Mouse (Mus musculus): ENCODE measurements around the gene Cdc14a. TPM values are rescaled to one million over a fixed set of nuclear protein-coding genes. Genes with fewer than 3 reads are reported as not detected.

Cdc14a gene
- total and polyA plus RNA-seq, 3 experiments: 2.6 to 5.9 TPM; not detected in 1

GRCm38 (mm10) chr3:116310033-116310432 is 113.8 kb downstream of the Cdc14a start:
- Histone ChIP-seq H3K4me3 (ENCODE audit: control insufficient read depth in 1 of 2, insufficient read depth in 1 of 2, low read depth in 2 of 2, low read length in 2 of 2) (no peak overlapping the region), H3K27ac (ENCODE audit: control insufficient read depth, low read depth, low read length) (no peak overlapping the region), H3K79me2 (ENCODE audit: control insufficient read depth, insufficient read depth, low read length, poor library complexity) (no peaks in the 10 kb centered on the region), H3K9me3 (replicated peaks; ENCODE audit: insufficient read depth, low read length) (no peaks in the 10 kb centered on the region), H3K9ac (ENCODE audit: control insufficient read depth, low read depth, low read length, poor library complexity, severe bottlenecking) (no peak overlapping the region), H3K36me3 (ENCODE audit: control insufficient read depth in 1 of 2, insufficient read depth in 2 of 2, low read length in 2 of 2) (no peaks in the 10 kb centered on the region), H3K4me1 (ENCODE audit: control insufficient read depth in 1 of 2, insufficient read depth in 2 of 2, low read length in 2 of 2) (no peaks in the 10 kb centered on the region; a peak in 1 of 4 replicates), H3K27me3 (ENCODE audit: control insufficient read depth in 1 of 2, insufficient read depth in 2 of 2, low read length in 2 of 2) (no peaks in the 10 kb centered on the region)
- TF ChIP-seq JUND (IDR thresholded peaks at IDR 0.05; ENCODE audit: low read depth, low read length): no peak
- no peak for TF ChIP-seq KAT2A (conservative IDR thresholded peaks at IDR 0.05; ENCODE audit: low read depth, low read length)
- TF ChIP-seq BHLHE40 (IDR thresholded peaks at IDR 0.05; ENCODE audit: borderline replicate concordance, low read depth, low read length): no peak
- TF ChIP-seq HCFC1 (IDR thresholded peaks at IDR 0.05; ENCODE audit: low read depth, low read length): no peak
- no peak for TF ChIP-seq POLR2AphosphoS5 (IDR thresholded peaks at IDR 0.05; ENCODE audit: borderline replicate concordance, low read depth, low read length)
- TF ChIP-seq MAFK (IDR thresholded peaks at IDR 0.05; ENCODE audit: borderline replicate concordance, low read depth, low read length): no peak
- no peak for TF ChIP-seq RAD21 (IDR thresholded peaks at IDR 0.05; ENCODE audit: low read depth, low read length)
- no peak for TF ChIP-seq MYC (IDR thresholded peaks at IDR 0.05; ENCODE audit: low read depth, low read length)
- no peak for TF ChIP-seq SIN3A (IDR thresholded peaks at IDR 0.05; ENCODE audit: low read length)
- TF ChIP-seq EP300 (IDR thresholded peaks at IDR 0.05; ENCODE audit: low read depth in 1 of 2, low read length in 2 of 2): no peak
- no peak for TF ChIP-seq ETS1 (IDR thresholded peaks at IDR 0.05; ENCODE audit: low read depth, low read length)
- TF ChIP-seq ELF1 (IDR thresholded peaks at IDR 0.05; ENCODE audit: low read depth, low read length): no peak
- TF ChIP-seq MEF2A (IDR thresholded peaks at IDR 0.05; ENCODE audit: extremely low read depth, insufficient replicate concordance, low read depth, low read length, poor library complexity, severe bottlenecking): no peak
- TF ChIP-seq RCOR1 (IDR thresholded peaks at IDR 0.05; ENCODE audit: low read depth, low read length): no peak
- no peak for TF ChIP-seq TBP (IDR thresholded peaks at IDR 0.05; ENCODE audit: low read depth, low read length)
- no peak for DNase-seq (ENCODE audit: low read depth, low spot score)

- H3K36me3 ChIP-seq (ENCODE audit: control insufficient read depth in 1 of 2, insufficient read depth in 2 of 2, low read length in 2 of 2): no peaks in the 10 kb centered on the region
- no peak overlapping the region for H3K27ac ChIP-seq (ENCODE audit: control insufficient read depth, low read depth, low read length)
- H3K9ac ChIP-seq (ENCODE audit: control insufficient read depth, low read depth, low read length, poor library complexity, severe bottlenecking): no peak overlapping the region
- no peak overlapping the region for H3K4me3 ChIP-seq (ENCODE audit: control insufficient read depth in 1 of 2, insufficient read depth in 1 of 2, low read depth in 2 of 2, low read length in 2 of 2)
- no peaks in the 10 kb centered on the region for H3K4me1 ChIP-seq (ENCODE audit: control insufficient read depth in 1 of 2, insufficient read depth in 2 of 2, low read length in 2 of 2)
- H3K9me3 ChIP-seq (replicated peaks; ENCODE audit: insufficient read depth, low read length): no peaks in the 10 kb centered on the region
- no peaks in the 10 kb centered on the region for H3K79me2 ChIP-seq (ENCODE audit: control insufficient read depth, insufficient read depth, low read length, poor library complexity)
- no peak for TF ChIP-seq MEF2A (IDR thresholded peaks at IDR 0.05; ENCODE audit: extremely low read depth, insufficient replicate concordance, low read depth, low read length, poor library complexity, severe bottlenecking)
- no peak for TF ChIP-seq RAD21 (IDR thresholded peaks at IDR 0.05; ENCODE audit: low read depth, low read length)
- TF ChIP-seq HCFC1 (IDR thresholded peaks at IDR 0.05; ENCODE audit: low read depth, low read length): no peak
- no peak for TF ChIP-seq MXI1 (IDR thresholded peaks at IDR 0.05; ENCODE audit: low read depth, low read length)
- TF ChIP-seq SIN3A (IDR thresholded peaks at IDR 0.05; ENCODE audit: low read length): no peak
- H3K27me3 ChIP-seq (ENCODE audit: control insufficient read depth in 1 of 2, insufficient read depth in 2 of 2, low read length in 2 of 2): no peaks in the 10 kb centered on the region
- DNase-seq (ENCODE audit: low read depth, low spot score): no peak
Measured at GRCm38 (mm10) chr3:116304800-116305753, 118.8 kb downstream of the Cdc14a start.
